20 mouse cellular contexts compared by ENCODE assay signal in the genomic region with DNA sequence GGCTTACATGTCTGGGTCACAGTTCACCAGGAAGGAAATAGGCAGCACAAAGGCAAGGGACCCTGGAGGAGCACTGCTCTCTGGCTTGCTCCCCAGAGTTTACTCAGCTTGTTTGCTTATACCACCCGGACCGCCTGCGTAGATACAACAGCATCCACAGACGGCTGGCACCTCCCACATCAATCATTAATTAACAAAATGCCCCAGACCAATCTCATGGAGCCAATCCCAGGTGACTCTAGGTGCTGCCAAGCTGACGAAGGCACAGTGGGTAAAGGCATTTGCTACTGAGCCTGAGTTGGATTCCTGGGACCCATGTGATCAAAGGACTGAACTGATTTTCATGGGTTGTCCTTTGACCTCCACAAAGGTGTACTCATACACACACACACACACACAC. TPM values are rescaled to one million over a fixed set of nuclear protein-coding genes. Genes with fewer than 3 reads are reported as not detected.
DNase-seq lines count a peak whose midpoint lies in the region; ATAC-seq and TF ChIP-seq lines count a peak whose summit lies in the region.
"Had no signal": no experiment of that assay in that cellular context is flagged by ENCODE, and none has a peak within 500 bp of the region (broad histone marks: within the 10 kb centered on the region; RNA-seq: fewer than 3 reads in every experiment).

No protein-coding gene starts in this region.

- no peaks in the 10 kb centered on the region for H3K27me3 ChIP-seq in forebrain, embryonic 15.5 days
- peaks cover 19% of the 10 kb centered on the region for H3K27me3 ChIP-seq in forebrain, embryonic 13.5 days
- no peaks in the 10 kb centered on the region for H3K27me3 ChIP-seq in kidney, adult 2 months (replicated peaks; ENCODE audit: control insufficient read depth, insufficient read depth, low read length)
- H3K27me3 ChIP-seq in liver, postnatal 0 days (ENCODE audit: insufficient read depth, low read length) = peaks cover 23% of the 10 kb centered on the region
- H3K27me3 ChIP-seq in stomach, postnatal 0 days (ENCODE audit: control insufficient read depth, insufficient read depth, low read length) = no peaks in the 10 kb centered on the region

- no peaks in the 10 kb centered on the region for H3K9me3 ChIP-seq in forebrain, embryonic 15.5 days
- no peaks in the 10 kb centered on the region for H3K9me3 ChIP-seq in forebrain, embryonic 13.5 days (replicated peaks)
- H3K9me3 ChIP-seq in liver, postnatal 0 days (ENCODE audit: low read length) = no peaks in the 10 kb centered on the region
- H3K9me3 ChIP-seq in stomach, postnatal 0 days (ENCODE audit: control insufficient read depth, low read length) = no peaks in the 10 kb centered on the region
- H3K9me3 ChIP-seq: embryonic facial prominence, embryonic 10.5 days; G1E; heart, embryonic 10.5 days had no signal

- ATAC-seq in forebrain, embryonic 15.5 days (replicated peaks) = no peak
- ATAC-seq in forebrain, embryonic 13.5 days = no peak
- peak; percentile 68 for ATAC-seq in liver, postnatal 0 days
- peak; percentile 81 for ATAC-seq in stomach, postnatal 0 days (ENCODE audit: low FRiP score, low TSS enrichment)
- ATAC-seq: CD4-positive, CD25-positive, alpha-beta regulatory T cell, adult 4 months; forebrain, embryonic 14.5 days had no signal

- WGBS in forebrain, embryonic 15.5 days = 50% methylated on average over 5 of the region's 5 CpGs
- 78% methylated on average over 5 of the region's 5 CpGs for WGBS in forebrain, embryonic 13.5 days
- WGBS in kidney, adult 2 months = 26% methylated on average over 5 of the region's 5 CpGs
- 42% methylated on average over 5 of the region's 5 CpGs for WGBS in liver, postnatal 0 days (ENCODE audit: insufficient replicate concordance)
- WGBS in stomach, postnatal 0 days = 41% methylated on average over 5 of the region's 5 CpGs

- no peak for TF ChIP-seq CTCF in kidney, adult 2 months (conservative IDR thresholded peaks at IDR 0.05; ENCODE audit: insufficient read depth, insufficient read length, low read depth, low read length)
- TF ChIP-seq CTCF in liver, postnatal 0 days (IDR thresholded peaks at IDR 0.05; ENCODE audit: low read depth) = no peak
- TF ChIP-seq CTCF in stomach, postnatal 0 days (IDR thresholded peaks at IDR 0.05; ENCODE audit: low read depth) = no peak

- no peaks in the 10 kb centered on the region for H3K36me3 ChIP-seq in forebrain, embryonic 15.5 days
- no peaks in the 10 kb centered on the region for H3K36me3 ChIP-seq in forebrain, embryonic 13.5 days (ENCODE audit: poor library complexity, severe bottlenecking)
- no peaks in the 10 kb centered on the region for H3K36me3 ChIP-seq in kidney, adult 2 months (ENCODE audit: control insufficient read depth, insufficient read depth, low read length)
- H3K36me3 ChIP-seq in liver, postnatal 0 days (replicated peaks; ENCODE audit: insufficient read depth, low read length) = no peaks in the 10 kb centered on the region
- no peaks in the 10 kb centered on the region for H3K36me3 ChIP-seq in stomach, postnatal 0 days (ENCODE audit: control insufficient read depth, insufficient read depth, low read length)
- H3K36me3 ChIP-seq: embryonic facial prominence, embryonic 10.5 days; G1E; heart, embryonic 10.5 days had no signal

- H3K9ac ChIP-seq in forebrain, embryonic 15.5 days (replicated peaks) = no peak overlapping the region
- no peak overlapping the region for H3K9ac ChIP-seq in forebrain, embryonic 13.5 days
- H3K9ac ChIP-seq in liver, postnatal 0 days (replicated peaks) = no peak overlapping the region
- H3K9ac ChIP-seq in stomach, postnatal 0 days (ENCODE audit: low read length) = no peak overlapping the region

- no peak for TF ChIP-seq POLR2A in kidney, adult 2 months (IDR thresholded peaks at IDR 0.05; ENCODE audit: low read depth, low read length)

- peak overlapping the region; percentile 77; the same call in 1 of the 2 replicates for H3K27ac ChIP-seq in forebrain, embryonic 15.5 days (replicated peaks)
- H3K27ac ChIP-seq in forebrain, embryonic 13.5 days = no peak overlapping the region
- H3K27ac ChIP-seq in kidney, adult 2 months (ENCODE audit: insufficient read depth, low read depth, low read length) = no peak overlapping the region
- H3K27ac ChIP-seq in liver, postnatal 0 days (ENCODE audit: low read depth) = no peak overlapping the region
- H3K27ac ChIP-seq in stomach, postnatal 0 days (replicated peaks) = 0 out of 2 replicates have a peak overlapping the region, but pooled peaks have one; percentile 18
- H3K27ac ChIP-seq: embryonic facial prominence, embryonic 10.5 days; heart, embryonic 10.5 days had no signal

- no peak overlapping the region for H3K4me3 ChIP-seq in forebrain, embryonic 15.5 days
- H3K4me3 ChIP-seq in forebrain, embryonic 13.5 days = no peak overlapping the region
- no peak overlapping the region for H3K4me3 ChIP-seq in kidney, adult 2 months (ENCODE audit: insufficient read depth, low read depth, low read length)
- H3K4me3 ChIP-seq in liver, postnatal 0 days (ENCODE audit: low read depth, low read length) = no peak overlapping the region
- H3K4me3 ChIP-seq in stomach, postnatal 0 days (ENCODE audit: low read depth, low read length) = no peak overlapping the region
- H3K4me3 ChIP-seq: embryonic facial prominence, embryonic 10.5 days; heart, embryonic 10.5 days had no signal

- H3K4me1 ChIP-seq in forebrain, embryonic 15.5 days = peaks cover 38% of the 10 kb centered on the region
- peaks cover 36% of the 10 kb centered on the region for H3K4me1 ChIP-seq in forebrain, embryonic 13.5 days
- H3K4me1 ChIP-seq in kidney, adult 2 months (ENCODE audit: control insufficient read depth, insufficient read depth, low read length) = no peaks in the 10 kb centered on the region
- H3K4me1 ChIP-seq in liver, postnatal 0 days (ENCODE audit: insufficient read depth) = peaks cover 6% of the 10 kb centered on the region; the same call in 1 of the 2 replicates
- H3K4me1 ChIP-seq in stomach, postnatal 0 days (replicated peaks; ENCODE audit: control insufficient read depth, insufficient read depth) = no peaks in the 10 kb centered on the region

- H3K4me2 ChIP-seq in forebrain, embryonic 15.5 days (replicated peaks) = no peak overlapping the region
- H3K4me2 ChIP-seq in forebrain, embryonic 13.5 days = no peak overlapping the region
- no peak overlapping the region for H3K4me2 ChIP-seq in liver, postnatal 0 days (ENCODE audit: low read depth, low read length)
- no peak overlapping the region for H3K4me2 ChIP-seq in stomach, postnatal 0 days (replicated peaks; ENCODE audit: low read depth)

- peak; percentile 57 for DNase-seq in kidney, adult 2 months
- DNase-seq in kidney, postnatal 14 days = no peak
- no peak for DNase-seq in liver, postnatal 0 days
- DNase-seq in liver = no peak
- DNase-seq in stomach, postnatal 0 days (ENCODE audit: low spot score) = peak; percentile 72
- no peak for DNase-seq in lung, postnatal 36 days
- DNase-seq: adrenal gland, adult 8-10 months; adrenal gland, postnatal 36 days; B cell, adult 2 months; cerebellum, adult 2 months; cerebellum, postnatal 10 days; heart, adult 18-20 months; heart, postnatal 10 days had no signal

- TF ChIP-seq EP300 in liver, postnatal 0 days (IDR thresholded peaks at IDR 0.05; ENCODE audit: low read depth) = no peak
- no peak for TF ChIP-seq EP300 in stomach, postnatal 0 days (optimal IDR thresholded peaks at IDR 0.05)

RNA-seq across cellular contexts. Expression of a gene that starts 6.6 kb away (rescaled TPM):
- polyA plus RNA-seq in forebrain, embryonic 15.5 days (2015; fragmentation: Nextera tagmentation; extraction: Ambion mirVana) = 18.8 and 19.6 TPM in 2 replicates
- 11.0 and 12.8 TPM in 2 replicates for polyA plus RNA-seq in forebrain, embryonic 13.5 days (2015; fragmentation: Nextera tagmentation; extraction: Ambion mirVana)
- polyA plus RNA-seq in kidney, adult 2 months (2012; rRNA removed) = 0.36 and 0.94 TPM in 2 replicates
- 0.48 and 0.67 TPM in 2 replicates for polyA plus RNA-seq in liver, postnatal 0 days (2015; fragmentation: Nextera tagmentation; extraction: Ambion mirVana)
- polyA plus RNA-seq in stomach, postnatal 0 days (2015; fragmentation: Nextera tagmentation; extraction: Ambion mirVana) = 24.3 and 26.5 TPM in 2 replicates
- polyA plus RNA-seq: CD4-positive, CD25-positive, alpha-beta regulatory T cell, adult 4 months had no signal

RNA-seq across cellular contexts. Expression of a gene that starts 23.8 kb away (rescaled TPM):
- 751 and 752 TPM in 2 replicates for polyA plus RNA-seq in forebrain, embryonic 15.5 days (2015; fragmentation: Nextera tagmentation; extraction: Ambion mirVana)
- 775 and 903 TPM in 2 replicates for polyA plus RNA-seq in forebrain, embryonic 13.5 days (2015; fragmentation: Nextera tagmentation; extraction: Ambion mirVana)
- 757 and 763 TPM in 2 replicates for polyA plus RNA-seq in kidney, adult 2 months (2012; rRNA removed)
- polyA plus RNA-seq in liver, postnatal 0 days (2015; fragmentation: Nextera tagmentation; extraction: Ambion mirVana) = 761 and 777 TPM in 2 replicates
- polyA plus RNA-seq in stomach, postnatal 0 days (2015; fragmentation: Nextera tagmentation; extraction: Ambion mirVana) = 991 and 1,062 TPM in 2 replicates

RNA-seq across cellular contexts. Expression of a gene that starts 29.4 kb away (rescaled TPM):
- polyA plus RNA-seq in forebrain, embryonic 15.5 days (2015; fragmentation: Nextera tagmentation; extraction: Ambion mirVana) = 102 and 106 TPM in 2 replicates
- polyA plus RNA-seq in forebrain, embryonic 13.5 days (2015; fragmentation: Nextera tagmentation; extraction: Ambion mirVana) = 52.2 and 62.1 TPM in 2 replicates
- 76.4 and 83.5 TPM in 2 replicates for polyA plus RNA-seq in kidney, adult 2 months (2012; rRNA removed)
- polyA plus RNA-seq in liver, postnatal 0 days (2015; fragmentation: Nextera tagmentation; extraction: Ambion mirVana) = 6.5 and 8.4 TPM in 2 replicates
- 42.4 and 48.7 TPM in 2 replicates for polyA plus RNA-seq in stomach, postnatal 0 days (2015; fragmentation: Nextera tagmentation; extraction: Ambion mirVana)

RNA-seq across cellular contexts. Expression of a gene that starts 40.1 kb away (rescaled TPM):
- polyA plus RNA-seq in forebrain, embryonic 15.5 days (2015; fragmentation: Nextera tagmentation; extraction: Ambion mirVana) = 24.1 and 26.2 TPM in 2 replicates
- 20.1 and 23.3 TPM in 2 replicates for polyA plus RNA-seq in forebrain, embryonic 13.5 days (2015; fragmentation: Nextera tagmentation; extraction: Ambion mirVana)
- 6.2 and 12.2 TPM in 2 replicates for polyA plus RNA-seq in kidney, adult 2 months (2012; rRNA removed)
- polyA plus RNA-seq in liver, postnatal 0 days (2015; fragmentation: Nextera tagmentation; extraction: Ambion mirVana) = 4.6 and 5.1 TPM in 2 replicates
- 12.4 and 13.0 TPM in 2 replicates for polyA plus RNA-seq in stomach, postnatal 0 days (2015; fragmentation: Nextera tagmentation; extraction: Ambion mirVana)

RNA-seq across cellular contexts. Expression of a gene that starts 55.3 kb away (rescaled TPM):
- 62.9 and 69.3 TPM in 2 replicates for polyA plus RNA-seq in forebrain, embryonic 15.5 days (2015; fragmentation: Nextera tagmentation; extraction: Ambion mirVana)
- polyA plus RNA-seq in forebrain, embryonic 13.5 days (2015; fragmentation: Nextera tagmentation; extraction: Ambion mirVana) = 63.2 and 70.0 TPM in 2 replicates
- 62.4 and 70.4 TPM in 2 replicates for polyA plus RNA-seq in kidney, adult 2 months (2012; rRNA removed)
- 7.3 and 8.2 TPM in 2 replicates for polyA plus RNA-seq in liver, postnatal 0 days (2015; fragmentation: Nextera tagmentation; extraction: Ambion mirVana)
- polyA plus RNA-seq in stomach, postnatal 0 days (2015; fragmentation: Nextera tagmentation; extraction: Ambion mirVana) = 24.6 and 26.1 TPM in 2 replicates

Comparison
In these comparisons a context has a peak if more than half of its experiments do, and no peak if none do; other contexts are left out.
1. H3K27ac ChIP-seq: peak in forebrain, embryonic 15.5 days (single experiment) and stomach, postnatal 0 days (single experiment); none in forebrain, embryonic 13.5 days (single experiment), kidney, adult 2 months (single experiment) and liver, postnatal 0 days (single experiment).
2. DNase-seq: peak in kidney, adult 2 months (single experiment) and stomach, postnatal 0 days (single experiment); none in kidney, postnatal 14 days (single experiment), liver, postnatal 0 days (single experiment), liver (single experiment) and lung, postnatal 36 days (single experiment).
3. ATAC-seq: peak in liver, postnatal 0 days (single experiment) and stomach, postnatal 0 days (single experiment); none in forebrain, embryonic 15.5 days (single experiment) and forebrain, embryonic 13.5 days (single experiment).